Mouse (Mus musculus): ENCODE data around the gene Ddx21. TPM values are rescaled to one million over a fixed set of nuclear protein-coding genes. Genes with fewer than 3 reads are reported as not detected.

Gene Ddx21
- total RNA-seq, 4 experiments from 2014 or later, result 27.4 to 31.3 (median 29.2) TPM

DNA sequence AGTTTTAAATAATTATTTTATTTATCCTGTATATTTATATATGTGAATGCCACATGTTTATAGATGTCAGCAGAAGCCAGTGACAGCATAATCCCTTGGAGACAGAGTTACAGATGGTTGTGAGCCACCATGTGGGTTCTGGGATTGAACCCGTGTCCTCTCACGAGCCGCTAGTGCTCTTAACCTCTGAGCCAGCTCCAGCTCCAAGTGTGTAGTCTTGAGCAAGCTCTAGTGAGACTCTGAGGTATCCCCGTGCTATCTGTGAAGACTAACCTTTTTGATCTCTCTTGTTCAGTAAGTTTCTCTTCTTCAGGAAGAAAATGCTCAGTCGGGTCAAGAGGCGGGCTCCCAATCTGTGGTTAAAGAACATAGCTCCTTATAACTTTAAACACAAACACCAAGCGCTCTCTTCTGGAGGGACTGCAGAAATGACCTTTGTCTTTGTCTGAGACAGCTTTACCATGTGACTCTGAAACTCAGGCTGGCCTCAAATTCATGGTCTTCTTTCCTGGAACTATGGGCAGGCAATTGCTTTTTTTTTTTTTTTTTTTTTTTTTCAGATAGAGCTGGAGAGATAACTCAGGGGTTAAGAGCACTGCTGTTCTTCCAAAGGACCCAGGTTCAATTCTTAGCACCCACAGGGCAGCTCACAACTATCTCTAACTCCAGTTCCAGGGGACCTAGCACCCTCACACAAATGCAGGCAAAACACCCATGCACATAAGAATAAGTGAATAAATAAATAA lies 31.8 kb downstream of the Ddx21 start:
- DNase-seq (ENCODE audit: low spot score), result no peak

DNA sequence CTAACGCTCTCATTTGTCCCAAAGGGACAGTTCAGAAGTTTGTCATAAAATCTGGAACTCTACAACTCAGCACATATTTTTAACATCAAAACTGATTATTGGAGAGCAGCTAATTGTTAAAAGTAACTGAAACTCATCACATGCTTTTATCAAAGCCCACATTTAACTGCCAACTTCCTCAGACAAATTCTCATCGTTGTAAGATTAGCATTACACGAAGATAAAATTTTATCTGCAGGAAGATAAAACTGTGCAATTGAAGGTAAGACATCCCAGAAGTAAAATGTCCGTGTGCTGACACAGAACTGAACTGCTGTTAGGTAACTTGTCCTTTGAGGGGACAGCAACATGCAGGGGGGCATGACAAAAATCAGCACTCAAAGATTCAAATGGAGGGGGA lies 33.2 kb downstream of the Ddx21 start:
- DNase-seq (ENCODE audit: low spot score), result no peak

DNA sequence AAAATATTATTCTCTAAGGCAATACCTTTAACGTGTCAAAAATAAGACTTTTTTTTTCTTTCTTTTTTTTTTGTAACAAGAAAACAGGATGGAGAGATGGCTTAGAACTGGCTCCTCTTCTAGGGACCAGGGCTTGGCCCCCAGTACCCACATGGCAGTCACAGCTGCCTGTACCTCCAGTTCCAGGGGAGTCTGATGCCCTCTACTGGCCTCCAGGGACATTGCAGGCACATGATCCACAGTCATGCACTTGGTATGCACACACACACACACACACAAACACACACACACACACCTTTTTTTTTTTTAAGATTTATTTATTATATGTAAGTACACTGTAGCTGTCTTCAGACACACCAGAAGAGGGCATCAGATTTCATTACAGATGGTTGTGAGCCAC lies 44.3 kb downstream of the Ddx21 start:
- no peak for DNase-seq (ENCODE audit: low spot score)

DNA sequence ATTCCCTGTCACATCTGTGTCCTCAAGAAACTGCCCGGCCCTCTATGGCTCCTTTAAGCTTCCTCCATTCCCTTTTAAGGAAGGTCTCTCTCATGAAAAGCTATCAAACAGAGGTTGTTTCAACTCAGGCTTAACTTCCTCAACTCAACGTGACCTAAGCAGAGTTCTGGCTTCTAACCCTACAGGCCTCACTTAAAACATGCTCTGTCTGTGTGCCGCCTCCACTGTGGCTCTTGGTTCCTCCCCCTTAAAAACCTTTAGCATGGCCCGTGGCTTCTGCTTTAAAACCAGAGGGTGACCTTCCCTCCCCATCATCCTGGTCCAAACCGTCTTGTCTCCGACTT lies 45.6 kb downstream of the Ddx21 start:
- no peak for DNase-seq (ENCODE audit: low spot score)

DNA sequence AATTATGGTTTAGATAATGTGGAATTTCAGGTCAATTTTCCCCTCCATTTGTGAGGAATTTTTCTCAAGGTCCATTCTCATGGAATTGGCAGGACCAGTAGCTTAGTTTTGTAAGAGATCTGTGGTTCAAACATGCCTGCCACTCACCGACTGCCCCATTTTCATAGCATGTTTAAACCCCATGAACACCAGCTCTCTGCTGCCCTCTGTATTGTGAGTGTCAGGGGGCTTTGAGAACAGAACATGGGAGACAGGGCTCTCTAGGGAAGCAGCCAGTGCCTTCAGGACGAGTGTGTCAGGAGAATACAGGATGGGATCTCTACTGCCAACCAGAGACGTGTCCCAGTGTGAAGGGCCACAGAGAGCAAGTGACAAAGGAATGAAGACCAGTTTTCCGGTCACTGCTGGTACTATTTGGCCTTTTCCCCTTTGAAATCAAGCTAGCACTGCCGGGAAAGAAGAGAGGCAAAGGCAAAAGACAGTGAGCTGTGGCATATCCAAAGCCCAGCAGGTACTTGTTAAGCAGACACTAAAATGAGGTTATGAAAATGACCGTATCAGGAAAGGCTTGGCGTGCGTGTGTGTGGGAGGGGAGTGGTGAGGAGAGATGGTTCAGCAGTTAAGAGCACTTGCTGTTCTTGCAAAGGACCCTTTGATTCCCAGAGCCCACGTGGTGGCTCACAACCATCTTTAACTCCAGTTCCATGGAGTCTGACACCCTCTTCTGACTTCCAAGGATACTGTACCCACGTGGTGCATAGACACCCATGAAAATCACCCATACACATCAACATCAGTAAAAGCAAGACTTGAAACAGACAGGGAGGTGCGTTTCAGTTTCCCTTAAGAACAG lies 46.1 kb downstream of the Ddx21 start:
- DNase-seq (ENCODE audit: low spot score), result no peak

DNA sequence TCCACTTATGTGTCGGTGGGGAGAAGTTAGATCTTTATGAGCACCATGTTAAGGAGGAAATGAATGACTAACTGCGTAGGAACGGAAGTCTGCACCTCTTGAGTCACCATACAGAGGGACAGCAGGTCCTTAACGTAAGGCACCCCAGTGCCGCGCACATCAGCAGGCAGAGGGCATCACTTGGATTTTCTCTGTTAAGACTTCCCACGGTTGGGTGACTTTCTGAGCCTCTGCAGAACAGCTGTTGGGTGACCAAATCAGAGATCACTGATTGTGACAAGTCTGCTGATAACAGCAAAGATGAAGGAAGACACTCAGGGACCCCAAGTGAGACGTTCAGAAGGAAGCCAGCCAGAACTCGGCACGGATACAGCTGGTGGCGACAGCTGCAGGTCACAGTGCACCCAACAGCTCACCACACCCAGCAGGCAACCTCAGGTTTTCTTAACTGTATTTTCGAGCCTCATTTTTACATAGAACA lies 48.4 kb downstream of the Ddx21 start:
- DNase-seq (ENCODE audit: low spot score), result no peak

DNA sequence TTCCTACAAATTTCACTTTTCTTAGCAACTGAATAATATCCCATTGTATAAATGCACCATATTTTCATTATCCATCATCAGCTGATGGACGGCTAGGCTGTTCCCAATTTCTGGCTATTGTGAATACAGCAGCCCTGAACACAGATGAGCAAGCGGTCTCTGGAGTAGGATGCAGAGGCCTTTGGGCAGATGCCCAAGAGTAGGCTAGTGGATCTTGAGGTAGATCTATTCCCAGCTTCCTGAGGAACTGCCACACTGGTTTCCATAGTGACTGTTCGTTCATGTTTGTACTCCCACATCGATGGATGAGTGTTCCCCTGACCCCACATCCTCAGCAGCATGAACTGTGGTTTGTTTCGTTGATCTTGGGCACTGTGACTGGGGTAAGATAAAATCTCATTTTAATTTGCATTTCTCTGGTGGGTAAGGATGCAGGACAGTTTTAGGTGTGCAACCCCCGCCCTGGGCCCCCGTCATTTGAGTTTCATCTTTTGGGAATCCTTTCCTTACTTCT lies 51.2 kb downstream of the Ddx21 start:
- no peak for DNase-seq (ENCODE audit: low spot score)

DNA sequence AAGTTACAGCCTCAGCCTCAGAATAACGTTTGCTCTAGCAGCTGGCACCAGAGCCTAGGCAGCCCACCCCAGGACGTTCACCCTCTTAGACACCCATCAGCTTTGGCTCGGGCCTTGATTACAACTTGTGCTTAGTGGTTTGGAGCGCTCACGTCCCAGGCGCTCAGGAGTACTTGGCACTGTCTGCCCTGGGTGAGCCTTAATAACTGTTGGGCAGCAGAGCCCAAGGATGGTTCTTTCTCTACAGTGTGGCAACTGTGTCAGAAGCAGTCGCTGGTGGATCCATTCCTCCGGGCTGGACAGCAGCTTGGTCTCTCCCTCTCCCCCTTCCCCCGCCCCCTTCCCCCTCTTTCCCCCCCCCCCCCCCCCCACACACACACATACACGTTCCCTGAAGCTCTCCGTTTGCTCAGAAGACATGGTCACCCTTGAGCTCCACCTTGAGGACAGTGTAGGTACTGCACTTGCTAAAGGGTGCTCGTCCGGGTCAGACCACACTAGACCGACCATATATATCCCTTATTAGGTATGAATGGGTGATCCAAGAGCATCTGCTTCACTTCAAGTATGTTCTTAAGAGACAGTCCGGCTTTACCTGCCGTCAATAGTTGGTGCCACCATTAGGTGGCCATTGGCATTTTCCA lies 52.4 kb downstream of the Ddx21 start:
- peak; percentile 79 for DNase-seq (ENCODE audit: low spot score)

DNA sequence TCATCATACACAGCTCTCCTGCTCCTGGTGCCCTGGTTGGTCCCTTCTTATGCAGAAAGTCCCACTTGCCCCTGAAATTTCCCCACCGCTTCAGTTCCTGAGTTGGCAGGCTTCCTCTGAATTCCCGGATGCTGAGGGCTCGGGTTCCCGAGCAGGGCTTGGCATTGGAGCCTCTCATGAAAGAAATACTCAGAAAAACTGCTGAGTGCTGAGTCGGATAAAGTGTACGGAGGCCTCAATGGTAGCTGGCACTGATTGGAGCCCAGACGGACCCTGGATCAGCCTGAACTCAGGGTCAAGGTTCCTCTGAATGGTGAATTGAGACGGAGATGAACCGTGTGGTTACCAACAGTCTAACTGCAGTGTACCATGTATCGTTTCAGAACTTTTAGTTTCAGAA lies 55.6 kb downstream of the Ddx21 start:
- DNase-seq (ENCODE audit: low spot score), result no peak

DNA sequence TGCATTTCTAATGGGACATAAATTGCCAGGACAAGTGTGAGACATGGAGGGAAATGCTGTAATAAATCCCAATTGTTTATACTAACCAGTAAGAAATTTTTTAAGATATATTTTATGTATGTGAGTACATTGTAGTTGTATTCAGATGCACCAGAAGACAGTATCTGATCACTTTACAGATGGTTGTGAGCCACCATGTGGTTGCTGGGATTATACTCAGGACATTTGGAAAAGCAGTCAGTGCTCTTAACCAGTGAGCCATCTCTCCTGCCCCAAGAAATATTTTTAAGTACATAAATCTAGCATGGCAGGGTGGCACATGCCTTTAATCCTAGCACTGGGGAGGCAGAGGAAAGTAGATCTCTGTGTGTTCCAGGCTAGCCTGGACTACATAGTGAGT lies 56.3 kb downstream of the Ddx21 start:
- DNase-seq (ENCODE audit: low spot score), result no peak

DNA sequence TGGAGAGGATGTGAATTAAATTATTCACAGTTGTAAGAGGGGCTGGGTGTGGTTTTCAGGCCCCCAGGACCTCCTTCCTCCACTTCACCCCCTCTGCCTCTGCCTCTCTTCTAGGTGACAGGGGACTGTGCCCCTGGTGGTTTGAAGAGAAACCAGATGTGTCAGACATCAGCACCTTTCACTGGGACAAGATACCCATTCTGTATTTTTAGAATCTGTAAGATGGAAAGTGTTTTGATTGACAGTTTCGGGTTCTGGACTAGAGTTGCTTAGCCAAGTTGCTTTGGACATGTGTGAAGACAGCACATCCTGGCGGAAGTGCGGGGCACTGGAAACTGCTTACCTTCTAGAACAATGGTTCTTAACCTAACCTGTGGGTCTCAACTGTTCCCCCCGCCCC lies 57.8 kb downstream of the Ddx21 start:
- no peak for DNase-seq (ENCODE audit: low spot score)

DNA sequence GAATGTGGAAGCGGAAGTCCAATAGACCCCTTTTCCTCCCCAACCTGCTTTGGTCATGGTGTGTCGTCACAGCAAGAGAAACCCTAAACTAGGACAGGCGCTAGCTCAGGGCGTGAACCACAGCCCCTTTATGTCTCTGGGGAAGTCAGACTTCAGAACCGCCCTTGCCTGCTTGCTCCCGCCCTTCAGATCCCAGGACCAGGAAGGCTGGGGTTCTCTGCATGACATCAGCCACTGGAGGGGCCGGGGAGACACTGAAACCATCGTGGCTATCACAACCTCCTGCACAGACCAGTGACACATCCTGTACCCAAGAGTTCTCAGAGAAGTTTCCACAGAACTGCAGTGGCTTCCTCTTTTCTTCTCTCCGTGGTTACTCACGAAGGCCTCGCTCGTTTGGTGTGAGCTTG lies 58.7 kb downstream of the Ddx21 start:
- peak; percentile 28 for DNase-seq (ENCODE audit: low spot score)

DNA sequence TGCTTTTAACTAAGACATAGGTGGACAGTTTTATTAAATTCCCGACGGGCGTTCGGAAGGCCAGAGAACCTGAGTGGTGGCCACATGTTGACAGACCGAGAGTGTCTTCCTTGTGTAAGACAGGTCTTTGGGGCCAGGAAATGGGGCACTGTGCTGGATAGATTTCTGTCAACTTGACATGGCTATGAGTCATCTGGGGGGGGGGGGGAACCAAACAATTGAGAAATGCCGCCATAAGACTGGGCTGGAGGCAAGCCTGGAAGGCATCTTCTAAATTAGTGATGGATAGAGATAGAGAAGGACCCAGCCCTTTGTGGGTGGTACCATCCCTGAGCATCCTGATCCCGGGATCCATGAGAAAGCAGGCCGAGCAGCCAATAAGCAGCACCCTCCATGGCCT lies 59.2 kb downstream of the Ddx21 start:
- no peak for DNase-seq (ENCODE audit: low spot score)

DNA sequence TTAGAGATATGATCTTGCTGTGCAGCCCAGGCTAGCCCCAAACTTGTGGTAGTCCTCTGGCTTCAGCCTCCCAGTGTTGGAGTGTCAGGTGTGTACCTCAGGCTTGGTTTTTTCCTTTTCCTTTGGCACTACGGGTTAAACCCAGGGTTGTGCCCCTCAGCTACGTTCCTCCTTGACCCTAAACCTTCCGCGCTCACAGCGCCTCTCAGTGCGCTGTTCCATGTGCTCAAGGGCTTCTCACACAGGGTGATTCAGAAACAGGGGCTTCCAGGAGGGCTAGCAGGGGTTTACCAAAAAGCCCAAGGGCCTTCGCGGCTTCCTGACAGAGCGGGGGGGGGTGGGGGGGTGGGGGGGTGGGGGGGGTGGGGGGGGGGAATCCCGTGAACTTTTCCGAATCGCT lies 59.6 kb downstream of the Ddx21 start:
- DNase-seq (ENCODE audit: low spot score), result no peak

DNA sequence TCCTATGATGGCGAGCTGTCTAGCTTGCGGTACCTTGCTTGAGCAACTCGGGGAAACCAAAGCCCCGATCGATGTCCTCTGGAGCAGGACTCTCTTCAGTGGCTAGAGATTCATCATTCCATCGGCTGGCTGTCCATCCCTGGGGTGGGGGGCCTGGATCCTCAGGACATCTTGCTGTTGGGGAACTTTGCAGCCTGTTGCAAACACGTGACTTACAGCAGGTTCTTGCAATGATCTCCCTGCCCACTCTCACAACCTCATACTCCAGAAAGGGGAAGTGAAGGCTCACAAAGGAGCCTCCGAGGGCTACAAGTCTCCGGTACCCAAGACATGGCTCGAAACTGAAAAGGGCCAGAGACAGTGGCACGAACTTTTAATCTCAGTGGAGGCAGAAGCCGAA lies 60.6 kb downstream of the Ddx21 start:
- no peak for DNase-seq (ENCODE audit: low spot score)

DNA sequence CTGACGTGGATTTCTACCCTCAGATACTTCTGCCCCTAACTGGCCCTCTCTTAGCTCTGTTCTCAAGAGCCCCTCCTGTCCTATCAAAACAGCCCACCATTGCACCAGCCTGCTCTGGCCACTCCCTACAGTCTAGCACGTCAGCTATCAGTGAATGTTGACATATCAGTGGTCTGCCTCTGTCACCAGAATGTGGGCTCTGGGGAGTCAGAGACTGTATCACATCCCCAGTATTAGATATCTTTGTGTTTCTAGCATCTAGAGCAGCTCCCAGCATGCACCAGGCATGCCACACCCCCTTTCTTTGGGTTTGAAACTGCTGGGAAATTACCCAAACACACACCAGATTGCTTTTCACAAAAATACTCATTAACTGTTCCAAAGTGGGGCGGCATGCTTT lies 61.3 kb downstream of the Ddx21 start:
- DNase-seq (ENCODE audit: low spot score), result no peak

DNA sequence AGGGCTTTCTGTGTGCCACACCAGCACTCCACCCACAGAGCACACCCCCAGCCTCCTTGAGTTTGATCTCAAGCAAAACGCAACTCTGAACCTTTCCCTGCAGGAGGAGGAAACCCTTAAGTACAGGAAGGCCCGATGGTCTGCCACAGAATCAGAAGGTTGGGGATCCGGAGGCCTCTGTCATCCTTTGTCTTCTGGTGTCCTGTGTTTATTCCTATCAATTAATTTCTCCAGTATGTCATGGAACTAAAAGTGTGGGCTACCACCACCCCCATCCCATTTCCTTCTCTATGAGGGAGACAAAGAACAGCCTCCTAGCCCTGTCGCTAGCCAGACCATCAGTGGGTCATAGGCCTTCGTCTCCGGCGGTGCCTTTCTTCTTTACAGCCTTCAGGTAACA lies 67.6 kb downstream of the Ddx21 start:
- no peak for DNase-seq (ENCODE audit: low spot score)

DNA sequence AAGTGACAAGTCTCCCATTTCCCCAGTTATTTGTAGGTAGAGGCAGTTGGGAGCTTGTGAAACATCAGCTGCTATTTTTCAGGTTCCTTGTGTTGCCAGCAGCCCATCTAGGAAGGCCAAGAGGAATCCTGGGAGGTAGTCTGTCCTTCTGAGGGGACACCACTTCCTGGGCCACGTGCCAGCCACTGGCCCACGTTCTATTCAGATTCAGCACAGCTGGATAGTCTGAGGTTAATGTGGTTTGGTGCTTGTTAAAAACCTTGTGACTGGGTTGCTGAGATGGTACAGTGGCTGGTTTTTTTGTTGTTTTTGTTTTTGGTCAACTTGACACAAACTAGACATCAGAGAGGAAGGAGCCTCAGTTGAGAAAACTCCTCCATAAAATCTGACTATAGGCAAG lies 69.2 kb downstream of the Ddx21 start:
- DNase-seq (ENCODE audit: low spot score), result no peak
